Mouse (Mus musculus) adrenal gland, adult 18-20 months (tissue): ENCODE data around the gene Tceal3. TPM values are rescaled to one million over a fixed set of nuclear protein-coding genes. Genes with fewer than 3 reads are reported as not detected.
"Not testable (repeated sequence)": the region's sequence is repeated elsewhere in the genome, so short reads cannot be mapped to it uniquely, and the experiment has no call there.

Experiments
- DNase-seq, 2 experiments: peaks; one replicate each; pipeline ENCODE4 v3.0.0; 2021 to 2022; ENCODE audit warnings: low spot score in 2 of 2
- long read RNA-seq, 2 experiments: library from polyadenylated mRNA; stranded (forward); transcript quantifications; one replicate each; pipeline ENCODE4 v2.0.0; 2021
- total RNA-seq, 2 experiments: library from RNA; stranded (reverse); gene quantifications; 1 replicate in 1 of 2; 2 replicates in 1 of 2; pipeline ENCODE4 v1.2.3; 2021

Tceal3 gene
- 10 to 100 TPM; 28.3 to 35.3 TPM for total RNA-seq
- long read RNA-seq, experiment 1, transcript Tceal3-201 (3 exons, 1,116 nt): major isoform, 9 of 11 reads
- long read RNA-seq, experiment 1, partial matches to known transcripts: 0 of 11 reads
- long read RNA-seq, experiment 1, other reads (novel, unspliced or antisense): 1 of 11 reads
- long read RNA-seq, experiment 2, transcript Tceal3-201 (3 exons, 1,116 nt): major isoform, 21 of 27 reads
- long read RNA-seq, experiment 2, partial matches to known transcripts: 1 of 27 reads
- long read RNA-seq, experiment 2, other reads (novel, unspliced or antisense): 2 of 27 reads

DNA sequence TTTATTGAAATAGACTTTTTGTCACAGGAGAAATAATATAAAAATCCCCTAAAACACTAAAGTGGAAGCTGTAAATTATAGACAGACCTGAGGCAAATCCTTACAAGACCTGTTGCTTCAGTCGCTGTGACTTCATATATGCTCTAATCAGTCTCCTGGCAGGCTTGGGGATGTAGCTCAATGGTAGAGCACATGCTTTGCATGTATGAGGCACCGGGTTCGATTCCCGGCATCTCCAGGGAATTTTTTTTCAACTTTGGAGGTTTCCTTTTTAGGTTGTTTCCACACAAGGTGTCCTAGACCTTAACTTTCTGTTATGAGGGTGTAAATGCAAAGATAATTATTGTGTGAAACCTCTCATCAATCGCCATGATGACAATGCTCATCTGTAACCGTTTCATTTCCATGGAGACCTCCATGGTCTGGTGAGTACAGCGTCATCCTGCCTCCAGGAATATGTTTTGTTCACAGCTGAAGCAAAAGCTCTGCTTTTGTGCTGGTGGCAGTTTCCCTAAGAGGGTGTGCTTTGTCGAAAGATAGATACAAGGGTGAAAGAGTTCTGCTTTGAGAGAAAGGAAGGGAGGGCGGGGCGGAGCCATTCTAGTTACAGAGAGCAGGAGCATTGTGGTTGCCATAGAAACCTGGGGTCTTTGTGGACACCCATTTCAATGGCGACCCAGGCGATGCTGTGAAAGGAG lies at the start of gene Tceal3:
Gene Tceal3, plus strand, starts transcription at position 644 of the 698 bp plus-strand sequence.
- no peak for DNase-seq

DNA sequence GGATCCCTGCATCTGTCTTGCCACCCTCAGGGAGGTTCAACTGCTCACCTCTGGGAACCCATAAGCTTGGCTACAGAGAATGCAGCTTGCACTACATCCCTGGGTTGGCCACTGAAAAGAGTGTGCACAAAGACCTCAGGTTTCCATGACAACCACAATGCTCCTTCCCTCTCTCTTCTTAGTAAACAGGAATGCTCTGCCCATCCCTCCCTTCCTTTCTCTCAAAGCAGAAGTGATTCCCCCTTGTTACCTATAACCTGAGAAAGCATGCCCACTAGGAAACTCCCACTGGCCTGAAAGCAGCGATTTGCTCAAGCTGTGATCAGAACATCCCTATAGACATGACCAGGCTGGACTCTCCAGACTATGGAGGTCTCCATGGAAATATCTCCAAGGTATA lies 46.7 kb upstream of the Tceal3 start, which contains the start of gene Kir3dl2:
Gene Kir3dl2, minus strand, starts transcription at position 101 of the 400 bp plus-strand sequence.
- not testable (repeated sequence) for DNase-seq

GRCm38 (mm10) chrX:136569094-136569493 lies 21.5 kb upstream of the Tceal3 start:
- not testable (repeated sequence) for DNase-seq

- no peak for DNase-seq
Observed at GRCm38 (mm10) chrX:136584617-136585016, 6.0 kb upstream of the Tceal3 start.

GRCm38 (mm10) chrX:136590897-136591257 lies 235 bp downstream of the Tceal3 start:
- no peak for DNase-seq

GRCm38 (mm10) chrX:136599416-136599815 lies 8.8 kb downstream of the Tceal3 start:
- DNase-seq: peak in 1 of 2 experiments; percentile 21

GRCm38 (mm10) chrX:136606951-136607350 lies 16.3 kb downstream of the Tceal3 start:
- DNase-seq: no peak

DNA sequence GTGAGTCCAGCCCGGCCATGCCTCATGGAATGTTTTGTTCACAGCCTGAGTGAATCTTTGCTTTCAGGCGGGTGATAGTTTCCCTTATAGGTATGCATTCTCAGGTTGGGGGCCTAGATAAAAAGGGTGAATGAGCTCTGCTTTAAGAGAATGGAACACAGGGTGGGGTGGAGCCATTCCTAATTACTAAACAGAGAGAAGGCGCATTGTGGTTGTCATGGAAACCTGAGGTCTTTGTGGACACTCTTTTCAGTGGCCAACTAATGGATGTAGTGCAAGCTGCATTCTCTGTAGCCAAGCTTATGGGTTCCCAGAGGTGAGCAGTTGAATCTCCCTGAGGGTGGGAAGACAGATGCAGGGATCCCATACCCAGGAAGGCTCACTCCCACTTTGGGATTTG lies 16.8 kb downstream of the Tceal3 start:
- DNase-seq: no peak

DNA sequence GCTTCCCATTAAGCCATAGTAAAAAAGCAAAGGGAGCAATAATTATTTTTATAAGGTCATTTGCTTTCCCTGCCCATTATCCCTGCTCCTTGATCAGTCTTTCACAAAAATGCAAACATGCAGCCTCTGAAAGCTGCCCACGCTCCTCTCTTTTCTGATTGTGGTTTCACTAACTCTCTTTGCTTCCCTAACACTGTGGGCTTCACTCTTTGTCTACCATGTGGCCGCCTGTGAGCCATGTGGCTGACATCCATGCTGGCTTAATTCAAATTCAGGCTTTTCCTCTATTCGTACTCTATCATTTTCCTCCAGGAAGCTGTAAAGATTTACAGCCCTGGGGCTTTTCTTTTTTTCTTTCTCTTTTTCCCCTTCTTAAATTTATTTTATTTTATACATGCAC lies 20.7 kb downstream of the Tceal3 start:
- DNase-seq: no peak

- DNase-seq: not testable (repeated sequence)
Observed at GRCm38 (mm10) chrX:136615889-136616288, 25.2 kb downstream of the Tceal3 start.

DNA sequence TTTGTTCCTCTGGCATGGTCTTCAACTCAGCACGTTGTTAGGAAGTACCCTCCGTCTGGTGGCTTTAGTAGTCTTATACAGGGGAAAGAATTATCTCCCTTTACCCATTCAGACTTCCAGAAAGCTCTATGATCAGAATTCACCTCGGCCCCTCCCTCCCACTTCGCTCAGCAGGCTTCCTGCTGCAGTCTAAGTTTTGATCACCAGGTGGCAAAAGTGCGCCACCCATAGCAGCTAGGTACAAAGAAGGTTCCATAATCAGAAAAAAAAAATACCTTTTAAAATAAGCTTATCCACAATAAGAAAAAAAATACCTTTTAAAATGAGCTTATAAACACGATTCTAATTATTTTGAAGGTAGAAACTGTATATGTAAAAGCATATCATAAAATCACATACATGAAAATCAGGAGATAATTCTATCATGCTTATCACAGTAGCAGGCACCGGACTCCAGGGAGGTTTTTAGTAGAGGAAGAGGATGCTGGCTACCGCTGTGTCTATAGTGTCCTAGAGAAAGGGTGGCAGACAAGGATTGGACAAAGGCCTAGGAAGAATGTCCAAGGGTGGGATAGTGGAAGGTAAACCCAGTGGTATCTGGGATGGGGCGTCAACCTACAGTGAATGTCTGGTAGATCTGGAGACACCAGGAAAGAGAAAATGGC lies 34.4 kb downstream of the Tceal3 start:
- peak; percentile 13 to 25 for DNase-seq

GRCm38 (mm10) chrX:136625959-136626358 lies 35.3 kb downstream of the Tceal3 start:
- DNase-seq: no peak

DNA sequence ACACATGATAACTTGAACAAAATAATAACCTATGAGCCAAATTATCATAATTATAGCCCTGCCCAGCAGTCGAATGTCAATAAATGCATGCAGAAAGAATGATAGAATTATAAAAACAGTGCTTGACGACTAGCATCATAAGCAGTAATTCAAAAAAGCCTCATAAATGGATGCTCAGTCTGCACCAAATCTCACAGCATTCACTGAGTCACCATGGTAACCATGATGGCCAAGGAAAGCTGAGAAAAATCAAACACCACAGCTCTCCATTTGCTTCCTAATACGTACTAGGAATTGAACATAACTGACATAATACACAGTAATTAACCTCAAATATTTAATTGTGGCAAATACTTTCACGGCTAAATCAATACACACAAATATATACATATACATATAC lies 44.5 kb downstream of the Tceal3 start:
- no peak for DNase-seq

DNA sequence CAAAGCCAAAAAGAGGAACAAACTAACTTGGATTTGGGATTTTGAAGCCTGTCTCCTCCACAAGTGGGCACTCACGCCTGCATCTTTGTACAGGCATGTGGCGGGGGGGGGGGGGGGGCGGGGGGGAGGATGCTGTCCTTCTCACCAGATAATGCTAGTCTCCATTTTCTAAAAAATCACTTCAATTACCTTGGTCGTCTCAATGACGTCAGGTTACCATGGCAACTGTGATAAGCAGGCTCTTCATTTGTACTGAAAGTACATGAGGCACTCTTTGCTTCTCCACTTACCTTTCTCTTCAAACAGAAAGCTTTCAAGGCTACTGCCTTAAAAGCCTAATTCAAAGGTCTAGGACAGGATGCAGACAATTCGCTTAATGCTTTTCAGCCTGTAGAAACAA lies 49.1 kb downstream of the Tceal3 start:
- DNase-seq: peak in 1 of 2 experiments; percentile 8

DNA sequence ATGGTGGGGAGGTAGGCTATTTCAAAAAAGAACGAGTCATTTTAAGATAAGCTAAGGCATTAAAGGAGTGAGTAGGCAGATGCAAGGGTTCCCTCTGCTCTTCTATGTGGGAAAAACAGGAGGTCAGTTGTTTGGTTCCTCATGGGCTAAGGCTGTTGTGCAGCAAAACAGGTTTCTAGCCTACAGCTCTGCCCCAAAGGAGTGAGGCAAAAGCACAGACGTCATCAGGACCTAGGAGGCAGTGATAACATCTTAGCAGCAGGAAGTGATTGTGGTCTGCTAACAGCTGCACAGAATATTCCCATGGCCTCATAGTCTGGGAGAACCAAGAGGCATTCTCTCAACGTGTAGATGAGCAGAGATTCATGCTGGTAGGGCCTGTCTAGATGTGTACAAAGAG lies 55.2 kb downstream of the Tceal3 start:
- not testable (repeated sequence) for DNase-seq

DNA sequence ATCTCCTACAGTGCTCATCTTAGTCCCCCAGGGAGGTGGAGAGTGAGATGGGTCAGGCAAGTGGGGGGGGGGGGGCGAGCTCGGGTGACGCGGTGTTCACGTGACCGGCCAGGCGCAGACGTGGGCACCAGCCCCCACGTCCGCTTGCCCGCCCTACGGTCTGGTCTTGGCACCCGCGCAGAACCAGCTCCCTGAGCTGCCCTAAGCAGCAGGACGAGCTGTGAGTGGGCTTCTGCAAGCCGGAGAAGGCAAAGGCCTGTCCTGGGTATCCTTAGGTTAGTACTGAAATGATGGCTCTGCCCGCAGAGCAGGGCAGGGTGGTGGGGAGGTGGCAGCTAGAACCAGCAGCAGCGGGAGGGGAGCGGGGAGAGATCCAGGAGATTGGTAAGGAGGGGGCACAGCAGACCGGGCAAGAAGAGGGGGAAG lies 75.7 kb downstream of the Tceal3 start:
- DNase-seq: peak; percentile 7 to 17

DNA sequence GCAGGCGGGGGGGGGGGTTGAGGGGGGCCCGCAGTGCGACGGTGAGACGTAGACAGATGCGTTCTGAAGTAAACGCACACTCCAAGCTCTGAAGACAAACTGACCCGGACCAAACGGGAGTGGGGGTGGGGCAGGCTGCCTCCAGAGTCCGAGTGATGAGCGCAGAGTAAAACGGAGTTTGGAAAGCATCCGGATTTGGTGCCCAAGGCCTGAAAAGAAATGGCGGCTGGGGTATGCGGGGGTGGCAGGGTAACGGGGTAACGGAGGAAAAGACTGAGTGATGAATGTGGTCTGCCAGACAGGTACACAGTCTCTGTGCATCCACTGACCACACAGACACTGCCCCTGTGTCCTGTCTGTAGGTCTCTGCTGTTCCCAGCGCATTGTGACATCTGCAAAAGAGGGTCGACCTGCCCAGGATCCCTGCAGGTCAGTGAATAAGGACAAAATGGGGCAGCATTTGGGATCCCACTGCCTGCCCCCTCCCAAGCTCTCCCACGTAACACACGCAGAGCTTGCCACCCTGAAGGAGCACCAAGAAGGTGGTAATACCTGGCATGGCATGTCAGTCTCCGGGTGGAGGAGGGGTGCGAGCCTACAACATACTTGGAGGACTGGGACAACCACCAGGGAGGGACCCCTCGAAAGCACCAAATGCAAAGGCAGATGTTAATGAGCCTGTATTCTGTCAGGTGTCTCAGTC lies 76.3 kb downstream of the Tceal3 start:
- DNase-seq: peak; percentile 4 to 18

GRCm38 (mm10) chrX:136668794-136669193 lies 78.2 kb downstream of the Tceal3 start:
- no peak for DNase-seq

- no peak for DNase-seq
Observed at GRCm38 (mm10) chrX:136680989-136681388, 90.3 kb downstream of the Tceal3 start.

- DNase-seq: not testable (repeated sequence)
Observed at GRCm38 (mm10) chrX:136691606-136692293, 101.1 kb downstream of the Tceal3 start.

DNA sequence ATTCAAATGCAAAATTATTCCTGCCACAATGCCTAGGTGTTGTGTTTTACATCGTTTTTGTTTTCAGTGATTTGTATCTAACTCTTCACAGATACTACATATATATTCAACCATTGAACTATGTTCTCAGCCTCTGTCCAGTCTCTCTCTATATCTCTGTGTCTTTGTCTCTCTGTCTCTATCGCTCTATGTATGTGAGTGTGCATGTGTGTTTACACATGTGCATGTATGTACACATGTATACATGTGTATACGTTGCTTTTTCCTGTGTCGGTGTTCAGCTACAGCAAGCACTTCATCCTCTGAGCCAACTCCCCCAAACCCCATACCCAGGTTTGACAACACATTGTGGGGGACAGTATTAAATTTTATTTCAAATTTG lies 101.6 kb downstream of the Tceal3 start:
- no peak for DNase-seq
